Mouse (Mus musculus): ENCODE data around the gene Trim61.

DNA sequence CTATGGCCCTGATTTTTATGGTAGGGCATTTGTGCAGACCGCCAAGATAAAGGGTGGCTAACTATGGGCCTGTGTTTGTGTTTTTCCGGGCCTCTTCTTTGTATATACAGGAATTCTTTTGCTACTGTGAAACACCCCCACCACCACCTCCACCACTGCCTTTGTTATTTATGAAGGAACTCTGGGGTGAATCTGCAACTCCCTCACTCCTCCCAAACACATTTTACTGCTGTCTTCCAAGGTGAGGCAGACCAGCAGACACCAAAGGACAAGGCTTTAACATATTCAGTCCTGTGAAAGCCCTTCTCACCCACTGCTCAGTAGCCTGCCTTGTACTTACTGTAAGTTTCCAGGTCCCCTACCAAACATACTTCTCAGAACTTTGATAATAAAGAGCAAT lies 15.8 kb upstream of the Trim61 start:
- TF ChIP-seq CTCF (IDR thresholded peaks at IDR 0.05; ENCODE audit: control insufficient read depth, insufficient read depth, insufficient read length), result no peak
- TF ChIP-seq USF1 (IDR thresholded peaks at IDR 0.05; ENCODE audit: low read depth), result no peak
- TF ChIP-seq CEBPB (IDR thresholded peaks at IDR 0.05; ENCODE audit: low read depth), result no peak
- TF ChIP-seq MAX (IDR thresholded peaks at IDR 0.05), result no peak
